Mouse (Mus musculus): ENCODE measurements around the gene 4930435E12Rik. TPM values are rescaled to one million over a fixed set of nuclear protein-coding genes. Genes with fewer than 3 reads are reported as not detected.

4930435E12Rik gene
- total RNA-seq, 2 experiments from 2014 or later, result not detected

GRCm38 (mm10) chr16:38771145-38771544, 57.4 kb downstream of the 4930435E12Rik start:
- no peak for DNase-seq (ENCODE audit: low spot score)

GRCm38 (mm10) chr16:38769529-38769928, 59.0 kb downstream of the 4930435E12Rik start:
- no peak for DNase-seq (ENCODE audit: low spot score)

GRCm38 (mm10) chr16:38768386-38768785, 60.2 kb downstream of the 4930435E12Rik start:
- no peak for DNase-seq (ENCODE audit: low spot score)

GRCm38 (mm10) chr16:38767761-38768160, 60.8 kb downstream of the 4930435E12Rik start:
- DNase-seq (ENCODE audit: low spot score), result no peak

- DNase-seq (ENCODE audit: low spot score), result no peak
These were observed 61.9 kb downstream of the 4930435E12Rik start for GRCm38 (mm10) chr16:38766671-38767070.

DNA sequence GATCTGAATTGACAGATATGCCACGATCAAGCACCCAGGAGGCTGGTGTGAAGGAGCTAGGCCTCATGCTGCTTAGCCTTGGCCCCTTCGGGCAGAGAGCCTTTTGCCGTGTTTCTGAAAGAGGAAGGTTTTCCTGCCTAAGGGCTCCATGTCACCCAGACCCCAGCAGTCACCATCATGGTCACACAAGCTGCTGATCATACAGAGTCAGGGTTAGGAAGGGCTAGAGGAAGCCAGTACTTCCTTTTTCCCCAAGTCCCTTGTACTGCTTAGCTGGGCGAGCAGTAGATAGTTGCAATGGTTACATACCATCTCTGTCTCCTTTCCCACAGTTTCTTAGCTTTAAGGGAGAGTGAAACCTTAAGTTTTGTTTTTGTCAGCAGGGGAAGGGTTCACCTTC, 65.0 kb downstream of the 4930435E12Rik start:
- no peak for DNase-seq (ENCODE audit: low spot score)

GRCm38 (mm10) chr16:38762401-38762800, 66.1 kb downstream of the 4930435E12Rik start:
- no peak for DNase-seq (ENCODE audit: low spot score)

Other genes with a start within 250 kb of the 4930435E12Rik start
- gene Arhgap31, start 115.5 kb downstream of the 4930435E12Rik start, total RNA-seq (2021), result 10 to 100 TPM; 12.9 to 15.9 TPM
- gene B4galt4, start 86.5 kb downstream of the 4930435E12Rik start, total RNA-seq (2021), result 1 to 10 TPM; 3.5 to 4.3 TPM
- not detected for gene Upk1b, start 28.4 kb downstream of the 4930435E12Rik start, total RNA-seq (2021)
- gene Igsf11, start 63.9 kb upstream of the 4930435E12Rik start, total RNA-seq (2021), result under 1 TPM; 0.19 to 0.32 TPM

Measured in gastrocnemius, adult 18-20 months (tissue).